Mouse (Mus musculus) common myeloid progenitor, adult 5-6 weeks (primary cell): ENCODE results near the gene Wdr47. TPM values are rescaled to one million over a fixed set of nuclear protein-coding genes. Genes with fewer than 3 reads are reported as not detected.

Experiments used
- total RNA-seq: library from RNA; stranded (forward); fragments of 200-1000, 187-1606 nt; gene quantifications from 2 replicates; pipeline ENCODE4 v1.2.3, GENCODE M21; 2017

Wdr47 gene
- total RNA-seq, 1 experiment from 2014 or later = 5.0 TPM

Other genes with a start within 250 kb of the Wdr47 start
- gene Mybphl, start 226.4 kb upstream of the Wdr47 start, total RNA-seq = not detected in 2 replicates
- 29.3 and 31.6 TPM in 2 replicates for gene Psrc1, start 207.4 kb upstream of the Wdr47 start, total RNA-seq
- gene Celsr2, start 175.7 kb upstream of the Wdr47 start, total RNA-seq = 0.24 and 2.7 TPM in 2 replicates
- gene Sars, start 146.1 kb upstream of the Wdr47 start, total RNA-seq = 291 and 329 TPM in 2 replicates
- gene 1700013F07Rik, start 57.1 kb upstream of the Wdr47 start, total RNA-seq = not detected in 2 replicates
- gene 5330417C22Rik, start 54.7 kb upstream of the Wdr47 start, total RNA-seq = 0.32 and 3.4 TPM in 2 replicates
- gene Tmem167b, start 28.8 kb upstream of the Wdr47 start, total RNA-seq = 29.2 and 33.6 TPM in 2 replicates
- gene Taf13, start 19.6 kb upstream of the Wdr47 start, total RNA-seq = 19.2 and 19.5 TPM in 2 replicates
- 87.6 and 91.5 TPM in 2 replicates for gene Clcc1, start 62.6 kb downstream of the Wdr47 start, total RNA-seq
- 25.1 and 26.1 TPM in 2 replicates for gene Gpsm2, start 131.0 kb downstream of the Wdr47 start, total RNA-seq
- gene Aknad1, start 148.4 kb downstream of the Wdr47 start, total RNA-seq = not detected in 2 replicates
- 32.3 and 36.5 TPM in 2 replicates for gene Stxbp3, start 249.2 kb downstream of the Wdr47 start, total RNA-seq